Mouse (Mus musculus): ENCODE results near the gene AI661453.
"Not testable (repeated sequence)": the region's sequence is repeated elsewhere in the genome, so short reads cannot be mapped to it uniquely, and the experiment has no call there.

DNA sequence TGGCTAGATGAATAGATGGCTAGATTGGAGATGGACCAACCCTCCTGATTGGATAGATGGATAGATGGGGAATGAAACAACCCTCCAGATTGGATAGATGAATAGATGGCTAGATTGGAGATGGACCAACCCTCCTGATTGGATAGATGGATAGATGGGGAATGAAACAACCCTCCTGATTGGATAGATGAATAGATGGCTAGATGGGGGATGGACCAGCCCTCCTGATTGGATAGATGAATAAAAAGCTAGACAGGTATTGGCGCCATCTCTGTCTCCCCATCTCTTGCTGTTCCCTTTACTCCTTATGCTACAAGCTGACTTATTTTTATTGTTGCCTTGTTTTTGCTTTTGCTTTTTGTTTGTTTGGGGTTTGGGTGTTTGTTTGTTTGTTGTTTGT lies 13.8 kb upstream of the AI661453 start:
- TF ChIP-seq ZC3H11A (IDR thresholded peaks at IDR 0.05; ENCODE audit: borderline replicate concordance, low read depth, low read length); HCFC1 (IDR thresholded peaks at IDR 0.05; ENCODE audit: borderline replicate concordance, insufficient read depth, low read length); ZNF384 (IDR thresholded peaks at IDR 0.05; ENCODE audit: low read depth, low read length): not testable (repeated sequence)
